Mouse (Mus musculus) lung, postnatal 0 days (tissue): Measurements from ENCODE around the gene Rgsl1.

Source experiments
- CTCF ChIP-seq: IDR thresholded peaks from 2 replicates; pipeline ENCODE4 v1.5.1; 2016; ENCODE audit warnings: antibody characterized with exemption, mild to moderate bottlenecking
- EP300 ChIP-seq: IDR thresholded peaks from 2 replicates; pipeline ENCODE4 v1.6.1; 2016; ENCODE audit warnings: antibody characterized with exemption, mild to moderate bottlenecking, control low read depth

DNA sequence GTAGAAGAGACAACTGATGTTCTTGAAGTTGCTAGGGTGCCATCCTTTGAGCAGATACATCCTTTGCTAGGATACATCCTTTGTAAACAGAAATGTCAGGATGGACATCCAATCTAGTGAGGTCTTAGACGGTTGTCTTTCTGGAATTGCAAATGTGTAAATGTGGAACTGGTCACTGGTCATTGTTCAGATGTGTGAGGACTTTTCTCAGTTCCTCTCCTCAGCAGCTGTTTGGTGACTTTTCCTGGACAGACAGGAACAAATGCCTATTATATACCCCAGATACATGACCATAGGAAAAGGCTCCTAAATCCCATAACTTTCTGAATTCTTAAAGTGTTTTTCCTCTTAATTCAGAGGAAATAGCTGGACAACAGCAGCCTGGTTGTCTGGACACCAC, 76.7 kb downstream of the Rgsl1 start:
- no peak for TF ChIP-seq CTCF
- no peak for TF ChIP-seq EP300
